Mouse (Mus musculus) ES-E14 (cell line): ENCODE measurements at regions not wholly inside any gene's neighbourhood (a gene's known extent, or its start where the extent isn't known, plus 50 kb on each side); places are given as distances from the start of the nearest gene placed in this dataset.

ENCODE experiments used
- DNase-seq: peaks from one replicate; pipeline ENCODE4 v3.0.0-alpha.2; 2013; ENCODE audit warnings: low read depth, low spot score
- H3K27ac ChIP-seq: 2 replicates; pipeline ENCODE4 v1.5.1; 2012; ENCODE audit warnings: low read depth, mild to moderate bottlenecking, low read length, moderate library complexity, mixed read lengths; ENCODE audit not compliant: poor library complexity, insufficient read depth, severe bottlenecking
- H3K36me3 ChIP-seq: 2 replicates; pipeline ENCODE4 v1.6.1; 2012; ENCODE audit warnings: mild to moderate bottlenecking, low read length, moderate library complexity, mixed read lengths; ENCODE audit not compliant: control insufficient read depth, poor library complexity, insufficient read depth, severe bottlenecking
- H3K4me1 ChIP-seq, 2 experiments: fragments of 150-350 bp in 1 of 2; sonication (generic) in 1 of 2; 2 replicates each; pipeline ENCODE4 v1.6.1; 2012; ENCODE audit warnings: low read length in 2 of 2, mild to moderate bottlenecking in 1 of 2, mixed read lengths in 1 of 2; ENCODE audit not compliant: control insufficient read depth in 2 of 2, insufficient read depth in 2 of 2, poor library complexity in 1 of 2
- H3K4me3 ChIP-seq, 2 experiments: fragments of 150-350 bp in 1 of 2; sonication (generic) in 1 of 2; 2 replicates each; pipeline ENCODE4 v1.5.1; 2012; ENCODE audit warnings: low read length in 2 of 2, low read depth in 1 of 2, mild to moderate bottlenecking in 1 of 2, mixed read lengths in 1 of 2; ENCODE audit not compliant: insufficient read depth in 1 of 2, poor library complexity in 1 of 2, severe bottlenecking in 1 of 2
- H3K9ac ChIP-seq: 2 replicates; pipeline ENCODE4 v1.6.1; 2012; ENCODE audit warnings: low read depth, mild to moderate bottlenecking, low read length, mixed read lengths; ENCODE audit not compliant: poor library complexity, insufficient read depth, severe bottlenecking
- H3K9me3 ChIP-seq: fragments of 150-350 bp; sonication (generic); 2 replicates; pipeline ENCODE4 v1.6.1; 2012; ENCODE audit warnings: low read depth, mild to moderate bottlenecking, low read length; ENCODE audit not compliant: control insufficient read depth, insufficient read depth
- CHD2 ChIP-seq: IDR thresholded peaks from 2 replicates; pipeline ENCODE4 v1.6.1; 2014; ENCODE audit warnings: mild to moderate bottlenecking, low read depth, low read length, inconsistent platforms
- HCFC1 ChIP-seq: IDR thresholded peaks from 2 replicates; pipeline ENCODE4 v1.6.1; 2012; ENCODE audit warnings: low read length, inconsistent platforms, borderline replicate concordance; ENCODE audit not compliant: insufficient read depth
- MAFK ChIP-seq: IDR thresholded peaks from 2 replicates; pipeline ENCODE4 v1.6.1; 2014; ENCODE audit warnings: mild to moderate bottlenecking, low read depth, low read length, inconsistent platforms; ENCODE audit not compliant: insufficient read depth
- ZC3H11A ChIP-seq: IDR thresholded peaks from 2 replicates; pipeline ENCODE4 v1.6.1; 2012; ENCODE audit warnings: low read depth, mild to moderate bottlenecking, inconsistent platforms, low read length, borderline replicate concordance
- ZNF384 ChIP-seq: IDR thresholded peaks from 2 replicates; pipeline ENCODE4 v1.6.1; 2012; ENCODE audit warnings: low read depth, low read length, inconsistent platforms
- in situ Hi-C, 2 experiments: fragments of 600-800 bp; cut with MboI; formaldehyde crosslinking; loops; one replicate each; pipeline ENCODE4 v1.15.1; 2025; ENCODE audit warnings: low sequenced_read_pairs in 2 of 2, inconsistent platforms in 1 of 2; ENCODE audit not compliant: unreplicated experiment in 2 of 2

DNA sequence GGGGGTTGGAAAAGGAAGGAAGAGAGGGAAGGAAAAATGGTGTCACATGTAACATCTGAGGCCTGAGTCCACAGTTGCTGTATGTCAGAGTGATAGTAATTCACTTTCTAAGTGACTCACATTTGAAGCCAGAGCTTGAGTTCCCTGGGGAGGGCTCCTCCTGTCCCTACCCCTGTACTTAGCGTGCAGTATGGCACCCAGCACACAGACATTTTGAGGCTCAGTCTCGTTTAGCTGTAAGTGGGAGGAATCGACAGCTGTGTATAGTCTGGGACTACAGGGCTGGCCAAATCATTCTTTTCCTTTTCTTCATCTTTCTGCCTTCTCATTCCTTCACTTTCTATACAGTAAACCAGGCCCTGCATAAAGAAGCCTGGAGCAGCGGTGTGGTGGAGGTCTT is 202.4 kb upstream of the Sall1 start:
- Histone ChIP-seq H3K36me3 (no peaks in the 10 kb centered on the region), H3K9me3 (no peaks in the 10 kb centered on the region), H3K9ac (no peak overlapping the region), H3K4me3 (no peak overlapping the region), H3K27ac (no peak overlapping the region), H3K4me1 (peaks cover 0 to 8% of the 10 kb centered on the region in 2 experiments; a peak in 1 of 4 replicates)
- in situ Hi-C loops = no loop called here
- no peak for DNase-seq
- TF ChIP-seq HCFC1 (no peak), MAFK (no peak), CHD2 (no peak), ZC3H11A (no peak), ZNF384 (no peak)

DNA sequence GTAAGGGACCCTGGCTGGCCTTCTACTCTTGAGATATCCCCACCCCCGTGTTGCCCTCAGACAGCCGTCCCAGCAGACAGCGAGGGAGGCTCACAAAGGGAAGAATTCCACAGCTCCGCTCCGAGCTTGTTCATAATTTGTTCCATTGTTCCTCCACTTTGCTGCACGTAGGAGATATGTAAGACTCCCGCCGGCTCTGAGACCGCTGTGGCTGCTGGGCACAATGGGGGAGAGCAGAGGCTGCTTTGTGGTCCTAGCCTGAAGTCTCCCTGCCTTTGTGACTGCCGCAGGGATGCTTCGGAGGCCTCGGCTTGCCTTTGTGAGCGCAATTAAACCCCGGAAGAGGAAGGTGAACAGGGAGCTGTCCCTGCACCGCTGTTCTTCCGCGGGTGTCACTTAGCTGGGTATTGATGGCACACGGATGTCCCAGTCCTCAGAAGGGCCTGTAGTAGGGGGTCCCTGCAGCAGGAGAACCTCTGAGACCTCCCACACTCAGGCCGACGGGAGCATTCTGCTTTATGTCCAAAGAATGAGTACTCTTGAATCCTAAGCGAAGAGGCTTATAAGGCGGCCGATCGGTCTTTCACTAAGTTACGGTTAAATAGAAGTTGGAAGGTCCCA is 201.3 kb upstream of the Sall1 start:
- peak overlapping the region in 1 of 2 experiments; percentile 15; a peak in 2 of 4 replicates for H3K4me3 ChIP-seq
- DNase-seq = peak; percentile 20
- no peak overlapping the region for H3K9ac ChIP-seq
- H3K36me3 ChIP-seq = no peaks in the 10 kb centered on the region
- TF ChIP-seq CHD2 = no peak
- no peak for TF ChIP-seq HCFC1
- TF ChIP-seq MAFK = no peak
- no peak for TF ChIP-seq ZNF384
- no peak for TF ChIP-seq ZC3H11A
- peaks cover 0 to 8% of the 10 kb centered on the region in 2 experiments; a peak in 1 of 4 replicates for H3K4me1 ChIP-seq
- H3K9me3 ChIP-seq = no peaks in the 10 kb centered on the region
- in situ Hi-C loops = no loop called here
- H3K27ac ChIP-seq = no peak overlapping the region

DNA sequence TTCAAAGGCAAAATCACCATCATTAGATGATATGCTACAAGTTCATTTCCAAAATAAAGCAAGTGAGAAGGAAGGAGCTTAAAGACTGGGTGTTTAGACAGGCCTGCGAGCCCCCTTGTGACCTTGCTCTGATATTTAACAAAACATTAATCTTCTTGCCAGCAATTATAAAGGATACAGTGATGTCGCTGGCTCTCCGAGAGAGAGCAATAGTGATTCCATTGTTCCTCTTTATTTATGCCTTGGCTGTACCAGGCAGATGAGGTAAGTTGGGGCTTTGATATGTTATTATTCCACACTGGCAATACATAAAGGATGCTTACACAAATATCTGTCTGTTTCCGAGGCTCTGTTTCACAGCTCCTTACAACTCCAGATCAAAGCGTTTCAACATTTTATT is 197.7 kb upstream of the Sall1 start:
- H3K27ac ChIP-seq = no peak overlapping the region
- no peak for DNase-seq
- H3K36me3 ChIP-seq = no peaks in the 10 kb centered on the region
- H3K9ac ChIP-seq = no peak overlapping the region
- H3K4me3 ChIP-seq = no peak overlapping the region
- H3K4me1 ChIP-seq = peaks cover 0 to 8% of the 10 kb centered on the region in 2 experiments; a peak in 1 of 4 replicates
- in situ Hi-C loops = no loop called here
- TF ChIP-seq ZNF384 (no peak), CHD2 (no peak), HCFC1 (no peak), ZC3H11A (no peak), MAFK (no peak)
- H3K9me3 ChIP-seq = no peaks in the 10 kb centered on the region

DNA sequence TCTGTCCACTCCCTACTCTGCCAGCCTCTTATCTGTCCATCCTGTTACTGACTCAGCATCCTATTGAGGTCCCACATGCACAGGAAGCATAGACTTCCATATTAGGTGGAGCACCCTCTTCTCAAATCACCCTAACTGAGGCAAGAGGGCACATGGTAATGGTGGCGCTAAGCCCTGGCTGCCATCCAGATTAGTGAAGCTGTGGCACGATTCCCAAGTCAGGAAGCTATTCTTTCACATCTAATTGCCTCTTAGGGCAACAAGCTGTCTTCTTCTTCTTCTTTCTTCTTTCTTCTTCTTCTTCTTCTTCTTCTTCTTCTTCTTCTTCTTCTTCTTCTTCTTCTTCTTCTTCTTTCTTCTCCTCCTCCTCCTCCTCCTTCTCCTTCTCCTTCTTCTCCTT is 195.7 kb upstream of the Sall1 start:
- TF ChIP-seq CHD2 = no peak
- TF ChIP-seq HCFC1 = no peak
- no peak for TF ChIP-seq ZNF384
- no peak for TF ChIP-seq MAFK
- no peak for TF ChIP-seq ZC3H11A
- in situ Hi-C loops = no loop called here

More for the DNA sequence above, 195.7 kb upstream of the Sall1 start:
- H3K9ac ChIP-seq = no peak overlapping the region
- H3K9me3 ChIP-seq = no peaks in the 10 kb centered on the region
- no peaks in the 10 kb centered on the region for H3K36me3 ChIP-seq
- H3K4me3 ChIP-seq = no peak overlapping the region
- H3K4me1 ChIP-seq = peaks cover 0 to 8% of the 10 kb centered on the region in 2 experiments; a peak in 1 of 4 replicates
- DNase-seq = no peak
- no peak overlapping the region for H3K27ac ChIP-seq
